Mouse (Mus musculus) midbrain, embryonic 16.5 days (tissue): ENCODE results near the gene Myh14. TPM values are rescaled to one million over a fixed set of nuclear protein-coding genes. Genes with fewer than 3 reads are reported as not detected.

Source experiments
- ATAC-seq: fragments of 200-750 bp; cut with Nextera tagmentation; 2 replicates; pipeline ENCODE4 v1.8.0; 2017; ENCODE audit warnings: moderate TSS enrichment
- H3K27ac ChIP-seq: fragments of 300-500 bp; sonication (generic); 2 replicates; pipeline ENCODE4 v1.5.1; 2014; ENCODE audit warnings: mild to moderate bottlenecking, low read length, mixed read lengths
- H3K27me3 ChIP-seq: fragments of 300-500 bp; sonication (generic); 2 replicates; pipeline ENCODE4 v1.6.1; 2014; ENCODE audit warnings: low read depth, low read length, mixed read lengths; ENCODE audit not compliant: control insufficient read depth, insufficient read depth
- H3K36me3 ChIP-seq: fragments of 300-500 bp; sonication (generic); 2 replicates; pipeline ENCODE4 v1.6.1; 2014; ENCODE audit warnings: mild to moderate bottlenecking, low read length, moderate library complexity, mixed read lengths; ENCODE audit not compliant: control insufficient read depth, insufficient read depth
- H3K4me1 ChIP-seq: fragments of 300-500 bp; sonication (generic); 2 replicates; pipeline ENCODE4 v1.6.1; 2014; ENCODE audit warnings: mild to moderate bottlenecking, low read length, mixed read lengths; ENCODE audit not compliant: control insufficient read depth, insufficient read depth
- H3K4me2 ChIP-seq: fragments of 300-500 bp; sonication (generic); 2 replicates; pipeline ENCODE4 v1.6.1; 2014; ENCODE audit warnings: mild to moderate bottlenecking, low read length, mixed read lengths
- H3K4me3 ChIP-seq: fragments of 300-500 bp; sonication (generic); 2 replicates; pipeline ENCODE4 v1.5.1; 2014; ENCODE audit warnings: low read depth, mild to moderate bottlenecking, low read length, moderate library complexity, mixed read lengths
- H3K9ac ChIP-seq: fragments of 300-500 bp; sonication (generic); 2 replicates; pipeline ENCODE4 v1.6.1; 2014; ENCODE audit warnings: low read depth, low read length, mixed read lengths
- H3K9me3 ChIP-seq: fragments of 300-500 bp; sonication (generic); replicated peaks from 2 replicates; pipeline ENCODE4 v1.6.1; 2014; ENCODE audit warnings: mild to moderate bottlenecking, low read length, mixed read lengths; ENCODE audit not compliant: control insufficient read depth, poor library complexity, severe bottlenecking
- WGBS: fragments of 180-500 bp; shearing (Covaris S2); extraction: QIAGEN DNeasy Blood & Tissue Kit; methylation state at CpG from one replicate; pipeline ENCODE4 v1.1.7; 2014; 5-methylcytosine and 5-hydroxymethylcytosine counted together
- polyA plus RNA-seq: library from polyadenylated mRNA; unstranded; fragments of >200 nt; fragmentation: Nextera tagmentation; extraction: Ambion mirVana; gene quantifications from 2 replicates; pipeline ENCODE4 v1.2.1, GENCODE M21; 2015

Gene Myh14
- polyA plus RNA-seq, 1 experiment from 2014 or later: 3.3 TPM

GRCm38 (mm10) chr7:44633407-44633806 is 37.2 kb downstream of the Myh14 start:
- Histone ChIP-seq H3K9ac (no peak overlapping the region), H3K9me3 (0 out of 2 replicates have a peak, but pooled peaks cover 3% of the 10 kb centered on the region), H3K36me3 (no peaks in the 10 kb centered on the region), H3K4me3 (no peak overlapping the region), H3K27ac (no peak overlapping the region), H3K4me1 (no peaks in the 10 kb centered on the region), H3K4me2 (no peak overlapping the region), H3K27me3 (peaks cover 7% of the 10 kb centered on the region; the same call in 1 of the 2 replicates)
- ATAC-seq: no peak
- WGBS: 15% methylated on average over 15 of the region's 15 CpGs

- H3K36me3 ChIP-seq: no peaks in the 10 kb centered on the region
- no peak overlapping the region for H3K4me3 ChIP-seq
- no peaks in the 10 kb centered on the region for H3K4me1 ChIP-seq
- H3K27ac ChIP-seq: no peak overlapping the region
- H3K4me2 ChIP-seq: no peak overlapping the region
- H3K27me3 ChIP-seq: peaks cover 2% of the 10 kb centered on the region; the same call in 1 of the 2 replicates
- H3K9me3 ChIP-seq: 0 out of 2 replicates have a peak, but pooled peaks cover 3% of the 10 kb centered on the region
- WGBS: 30% methylated on average over 13 of the region's 13 CpGs
- ATAC-seq: no peak
- no peak overlapping the region for H3K9ac ChIP-seq
Observed at GRCm38 (mm10) chr7:44632676-44633075, 38.0 kb downstream of the Myh14 start.

GRCm38 (mm10) chr7:44630437-44630836 is 40.2 kb downstream of the Myh14 start:
- H3K4me1 ChIP-seq: no peaks in the 10 kb centered on the region
- H3K9me3 ChIP-seq: no peaks in the 10 kb centered on the region
- no peak overlapping the region for H3K4me2 ChIP-seq
- no peak overlapping the region for H3K27ac ChIP-seq
- H3K27me3 ChIP-seq: peaks cover 2% of the 10 kb centered on the region; the same call in 1 of the 2 replicates
- H3K9ac ChIP-seq: no peak overlapping the region
- H3K36me3 ChIP-seq: no peaks in the 10 kb centered on the region
- 84% methylated on average over 11 of the region's 13 CpGs for WGBS
- no peak overlapping the region for H3K4me3 ChIP-seq
- no peak for ATAC-seq

GRCm38 (mm10) chr7:44628402-44629034 is 42.1 kb downstream of the Myh14 start:
- 85% methylated on average over 15 of the region's 15 CpGs for WGBS
- ATAC-seq: no peak

GRCm38 (mm10) chr7:44626966-44627365 is 43.7 kb downstream of the Myh14 start:
- Histone ChIP-seq H3K36me3 (no peaks in the 10 kb centered on the region), H3K27me3 (no peaks in the 10 kb centered on the region), H3K9ac (no peak overlapping the region), H3K4me1 (no peaks in the 10 kb centered on the region), H3K27ac (no peak overlapping the region), H3K4me2 (no peak overlapping the region), H3K4me3 (no peak overlapping the region), H3K9me3 (no peaks in the 10 kb centered on the region)
- ATAC-seq: no peak
- WGBS: 86% methylated on average over 11 of the region's 13 CpGs

More at GRCm38 (mm10) chr7:44628402-44629034, 42.1 kb downstream of the Myh14 start:
- no peak overlapping the region for H3K4me2 ChIP-seq
- H3K27ac ChIP-seq: no peak overlapping the region
- H3K4me1 ChIP-seq: no peaks in the 10 kb centered on the region
- H3K4me3 ChIP-seq: no peak overlapping the region
- H3K36me3 ChIP-seq: no peaks in the 10 kb centered on the region
- H3K9me3 ChIP-seq: no peaks in the 10 kb centered on the region
- H3K27me3 ChIP-seq: no peaks in the 10 kb centered on the region; the same call in 1 of the 2 replicates
- no peak overlapping the region for H3K9ac ChIP-seq

GRCm38 (mm10) chr7:44626068-44626385 is 44.6 kb downstream of the Myh14 start:
- no peak overlapping the region for H3K27ac ChIP-seq
- H3K9me3 ChIP-seq: no peaks in the 10 kb centered on the region
- H3K27me3 ChIP-seq: no peaks in the 10 kb centered on the region
- ATAC-seq: no peak
- 52% methylated on average over 1 of the region's 1 CpGs for WGBS
- H3K9ac ChIP-seq: no peak overlapping the region
- H3K4me3 ChIP-seq: no peak overlapping the region
- H3K4me2 ChIP-seq: no peak overlapping the region
- H3K36me3 ChIP-seq: no peaks in the 10 kb centered on the region
- H3K4me1 ChIP-seq: no peaks in the 10 kb centered on the region

GRCm38 (mm10) chr7:44625241-44626067 is 45.2 kb downstream of the Myh14 start:
- no peak overlapping the region for H3K9ac ChIP-seq
- no peaks in the 10 kb centered on the region for H3K4me1 ChIP-seq
- H3K27me3 ChIP-seq: no peaks in the 10 kb centered on the region
- no peak overlapping the region for H3K27ac ChIP-seq
- no peak overlapping the region for H3K4me3 ChIP-seq
- no peak overlapping the region for H3K4me2 ChIP-seq
- no peak for ATAC-seq
- H3K36me3 ChIP-seq: no peaks in the 10 kb centered on the region
- 90% methylated on average over 13 of the region's 13 CpGs for WGBS
- H3K9me3 ChIP-seq: no peaks in the 10 kb centered on the region

GRCm38 (mm10) chr7:44624828-44625227 is 45.8 kb downstream of the Myh14 start:
- 67% methylated on average over 14 of the region's 14 CpGs for WGBS
- Histone ChIP-seq H3K4me1 (no peaks in the 10 kb centered on the region), H3K9me3 (0 out of 2 replicates have a peak, but pooled peaks cover 1% of the 10 kb centered on the region), H3K4me3 (no peak overlapping the region), H3K4me2 (no peak overlapping the region), H3K9ac (no peak overlapping the region), H3K36me3 (no peaks in the 10 kb centered on the region), H3K27ac (no peak overlapping the region), H3K27me3 (no peaks in the 10 kb centered on the region)
- ATAC-seq: no peak

- no peak for ATAC-seq
- H3K4me2 ChIP-seq: no peak overlapping the region
- no peaks in the 10 kb centered on the region for H3K36me3 ChIP-seq
- 80% methylated on average over 3 of the region's 3 CpGs for WGBS
- H3K4me1 ChIP-seq: no peaks in the 10 kb centered on the region
- H3K9ac ChIP-seq: no peak overlapping the region
- no peak overlapping the region for H3K4me3 ChIP-seq
- no peak overlapping the region for H3K27ac ChIP-seq
- no peaks in the 10 kb centered on the region for H3K27me3 ChIP-seq
- 0 out of 2 replicates have a peak, but pooled peaks cover 3% of the 10 kb centered on the region for H3K9me3 ChIP-seq
Observed at GRCm38 (mm10) chr7:44624543-44624826, 46.2 kb downstream of the Myh14 start.
